Mouse (Mus musculus): ENCODE data around the gene Lrp1. TPM values are rescaled to one million over a fixed set of nuclear protein-coding genes. Genes with fewer than 3 reads are reported as not detected.

The Lrp1 gene
- polyA plus RNA-seq, 1 experiment from 2014 or later: 37.9 TPM

- peak overlapping the region; percentile 92 for H3K4me2 ChIP-seq
- peak overlapping the region; percentile 91 for H3K9ac ChIP-seq
- H3K4me1 ChIP-seq: peaks cover 23% of the 10 kb centered on the region
- peak overlapping the region; percentile 96 for H3K27ac ChIP-seq (replicated peaks)
- WGBS: under 1% methylated on average over 25 of the region's 25 CpGs
- H3K27me3 ChIP-seq (replicated peaks): no peaks in the 10 kb centered on the region
- H3K9me3 ChIP-seq: no peaks in the 10 kb centered on the region
- peak overlapping the region; percentile 62 for H3K4me3 ChIP-seq
- peaks cover 20% of the 10 kb centered on the region for H3K36me3 ChIP-seq
- peak; percentile 32; the same call in 1 of the 2 replicates for ATAC-seq (ENCODE audit: extremely low read depth, insufficient number of reproducible peaks, low FRiP score, low TSS enrichment)
These were observed 22.7 kb upstream of the Lrp1 start for GRCm38 (mm10) chr10:127643553-127644238.

GRCm38 (mm10) chr10:127642772-127643552, 22.0 kb upstream of the Lrp1 start, which contains the start of gene Stat6:
TSS of gene Stat6 (plus strand) at chr10:127642986.
- Histone ChIP-seq H3K9me3 (no peaks in the 10 kb centered on the region), H3K4me2 (peak within 1 kb of the TSS; percentile 92), H3K9ac (peak within 1 kb of the TSS; percentile 91), H3K36me3 (peaks cover 13% of the 10 kb centered on the region), H3K4me3 (peak within 1 kb of the TSS; percentile 62), H3K4me1 (peaks cover 23% of the 10 kb centered on the region), H3K27me3 (replicated peaks) (no peaks in the 10 kb centered on the region), H3K27ac (replicated peaks) (peak within 1 kb of the TSS; percentile 96)
- under 1% methylated on average over 37 of the region's 37 CpGs for WGBS
- ATAC-seq (ENCODE audit: extremely low read depth, insufficient number of reproducible peaks, low FRiP score, low TSS enrichment): peak; percentile 62

GRCm38 (mm10) chr10:127641861-127642771, 21.2 kb upstream of the Lrp1 start:
- Histone ChIP-seq H3K4me2 (peak overlapping the region; percentile 92), H3K36me3 (peaks cover 4% of the 10 kb centered on the region), H3K9ac (peak overlapping the region; percentile 91), H3K4me3 (peak overlapping the region; percentile 62), H3K4me1 (peaks cover 24% of the 10 kb centered on the region), H3K27me3 (replicated peaks) (no peaks in the 10 kb centered on the region), H3K27ac (replicated peaks) (peak overlapping the region; percentile 96), H3K9me3 (no peaks in the 10 kb centered on the region)
- WGBS: 7% methylated on average over 19 of the region's 19 CpGs
- peak; percentile 47; the same call in 1 of the 2 replicates for ATAC-seq (ENCODE audit: extremely low read depth, insufficient number of reproducible peaks, low FRiP score, low TSS enrichment)

GRCm38 (mm10) chr10:127640421-127640820, 19.5 kb upstream of the Lrp1 start:
- WGBS: 59% methylated on average over 5 of the region's 5 CpGs
- Histone ChIP-seq H3K9me3 (no peaks in the 10 kb centered on the region), H3K9ac (no peak overlapping the region), H3K27me3 (replicated peaks) (no peaks in the 10 kb centered on the region), H3K4me1 (peaks cover 29% of the 10 kb centered on the region), H3K4me3 (no peak overlapping the region), H3K36me3 (no peaks in the 10 kb centered on the region), H3K4me2 (no peak overlapping the region), H3K27ac (replicated peaks) (no peak overlapping the region)
- ATAC-seq (ENCODE audit: extremely low read depth, insufficient number of reproducible peaks, low FRiP score, low TSS enrichment): no peak

GRCm38 (mm10) chr10:127632668-127633271, 11.8 kb upstream of the Lrp1 start:
- no peak overlapping the region for H3K9ac ChIP-seq
- H3K4me1 ChIP-seq: 0 out of 2 replicates have a peak, but pooled peaks cover 5% of the 10 kb centered on the region
- no peaks in the 10 kb centered on the region for H3K9me3 ChIP-seq
- H3K36me3 ChIP-seq: no peaks in the 10 kb centered on the region
- H3K4me3 ChIP-seq: no peak overlapping the region
- H3K27me3 ChIP-seq (replicated peaks): no peaks in the 10 kb centered on the region
- no peak for ATAC-seq (ENCODE audit: extremely low read depth, insufficient number of reproducible peaks, low FRiP score, low TSS enrichment)
- 48% methylated on average over 7 of the region's 7 CpGs for WGBS
- H3K27ac ChIP-seq (replicated peaks): no peak overlapping the region
- no peak overlapping the region for H3K4me2 ChIP-seq

- H3K27ac ChIP-seq (replicated peaks): no peak overlapping the region
- no peak for ATAC-seq (ENCODE audit: extremely low read depth, insufficient number of reproducible peaks, low FRiP score, low TSS enrichment)
- 73% methylated on average over 10 of the region's 10 CpGs for WGBS
These were observed 10.6 kb upstream of the Lrp1 start for GRCm38 (mm10) chr10:127631261-127632214.

GRCm38 (mm10) chr10:127626433-127626832, 5.5 kb upstream of the Lrp1 start:
- Histone ChIP-seq H3K27me3 (replicated peaks) (no peaks in the 10 kb centered on the region), H3K27ac (replicated peaks) (no peak overlapping the region), H3K4me1 (peaks cover 4% of the 10 kb centered on the region), H3K4me3 (no peak overlapping the region), H3K4me2 (no peak overlapping the region), H3K9me3 (peaks cover 15% of the 10 kb centered on the region), H3K9ac (no peak overlapping the region), H3K36me3 (no peaks in the 10 kb centered on the region)
- no peak for ATAC-seq (ENCODE audit: extremely low read depth, insufficient number of reproducible peaks, low FRiP score, low TSS enrichment)
- 82% methylated on average over 3 of the region's 3 CpGs for WGBS

More at GRCm38 (mm10) chr10:127631261-127632214, 10.6 kb upstream of the Lrp1 start:
- no peak overlapping the region for H3K4me2 ChIP-seq
- peaks cover 6% of the 10 kb centered on the region for H3K9me3 ChIP-seq
- 0 out of 2 replicates have a peak, but pooled peaks cover under 1% of the 10 kb centered on the region for H3K4me1 ChIP-seq
- no peak overlapping the region for H3K9ac ChIP-seq
- H3K36me3 ChIP-seq: no peaks in the 10 kb centered on the region
- H3K4me3 ChIP-seq: no peak overlapping the region
- no peaks in the 10 kb centered on the region for H3K27me3 ChIP-seq (replicated peaks)

- H3K9ac ChIP-seq: no peak overlapping the region
- H3K4me1 ChIP-seq: peaks cover 24% of the 10 kb centered on the region
- no peak overlapping the region for H3K27ac ChIP-seq (replicated peaks)
- peaks cover 15% of the 10 kb centered on the region for H3K9me3 ChIP-seq
- no peak overlapping the region for H3K4me2 ChIP-seq
- WGBS: 86% methylated on average over 6 of the region's 6 CpGs
- H3K4me3 ChIP-seq: no peak overlapping the region
- 0 out of 2 replicates have a peak, but pooled peaks cover under 1% of the 10 kb centered on the region for H3K27me3 ChIP-seq (replicated peaks)
- no peak for ATAC-seq (ENCODE audit: extremely low read depth, insufficient number of reproducible peaks, low FRiP score, low TSS enrichment)
- H3K36me3 ChIP-seq: no peaks in the 10 kb centered on the region
These were observed 2.7 kb upstream of the Lrp1 start for GRCm38 (mm10) chr10:127623439-127624216.

- no peak for ATAC-seq (ENCODE audit: extremely low read depth, insufficient number of reproducible peaks, low FRiP score, low TSS enrichment)
- Histone ChIP-seq H3K9ac (peak overlapping the region; percentile 83), H3K27me3 (replicated peaks) (0 out of 2 replicates have a peak, but pooled peaks cover 5% of the 10 kb centered on the region), H3K4me1 (peaks cover 33% of the 10 kb centered on the region), H3K4me3 (no peak overlapping the region), H3K36me3 (no peaks in the 10 kb centered on the region), H3K4me2 (peak overlapping the region; percentile 96), H3K27ac (replicated peaks) (peak overlapping the region; percentile 98), H3K9me3 (peaks cover 15% of the 10 kb centered on the region)
- 64% methylated on average over 4 of the region's 4 CpGs for WGBS
These were observed 1.7 kb upstream of the Lrp1 start for GRCm38 (mm10) chr10:127622661-127623060.
